8 mouse cellular contexts compared by ENCODE assay signal in the genomic region with DNA sequence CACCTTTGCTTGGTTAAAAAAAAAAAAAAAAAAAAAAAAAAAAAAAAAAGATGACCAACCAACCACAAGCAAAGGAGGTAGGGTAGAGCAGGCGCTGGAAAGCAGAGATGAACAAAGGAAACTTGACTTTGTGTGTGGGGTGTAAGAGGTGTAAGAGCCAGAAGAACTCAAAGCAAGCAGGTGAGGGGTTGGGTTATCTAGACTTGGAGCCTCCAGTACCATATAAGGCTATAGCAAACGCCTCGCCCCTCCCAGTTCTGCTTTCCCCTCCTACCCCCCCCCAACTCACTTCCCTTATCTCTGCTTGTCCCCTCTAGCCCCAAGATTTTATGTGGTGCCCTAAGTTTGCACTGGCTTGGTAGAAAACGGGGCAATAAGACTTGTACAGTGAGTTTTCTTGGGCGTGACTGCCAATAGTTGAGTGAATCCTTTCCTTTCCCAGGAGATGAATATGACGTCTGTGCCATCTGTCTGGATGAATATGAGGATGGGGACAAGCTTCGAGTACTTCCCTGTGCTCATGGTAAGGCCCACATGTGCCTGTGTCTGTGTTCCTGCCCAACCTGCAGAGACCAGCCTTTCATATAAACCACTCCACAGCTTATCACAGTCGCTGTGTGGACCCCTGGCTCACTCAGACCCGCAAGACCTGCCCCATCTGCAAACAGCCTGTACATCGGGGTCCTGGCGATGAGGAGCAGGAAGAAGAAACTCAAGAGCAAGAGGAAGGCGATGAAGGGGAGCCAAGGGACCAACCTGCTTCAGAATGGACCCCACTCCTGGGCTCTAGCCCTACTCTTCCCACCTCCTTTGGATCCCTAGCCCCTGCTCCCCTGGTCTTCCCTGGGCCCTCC. TPM values are rescaled to one million over a fixed set of nuclear protein-coding genes. Genes with fewer than 3 reads are reported as not detected.
DNase-seq lines count a peak whose midpoint lies in the region; ATAC-seq and TF ChIP-seq lines count a peak whose summit lies in the region.

No protein-coding gene starts in this region.

- ATAC-seq in kidney, embryonic 14.5 days (ENCODE audit: low FRiP score, low TSS enrichment) = no peak
- no peak for ATAC-seq in heart, embryonic 14.5 days (ENCODE audit: insufficient number of reproducible peaks, insufficient read depth, low FRiP score, low read depth)

- H3K4me3 ChIP-seq in kidney, embryonic 14.5 days (ENCODE audit: low read length) = peak overlapping the region; percentile 10; the same call in 1 of the 2 replicates
- peak overlapping the region; percentile 30 for H3K4me3 ChIP-seq in E14TG2a.4 (replicated peaks; ENCODE audit: low read length)
- H3K4me3 ChIP-seq in heart, embryonic 14.5 days (ENCODE audit: control insufficient read depth in 1 of 2, insufficient read depth in 1 of 2, low read depth in 1 of 2, low read length in 2 of 2) = no peak overlapping the region
- peak overlapping the region; percentile 94 for H3K4me3 ChIP-seq in myocyte

- H3K9ac ChIP-seq in kidney, embryonic 14.5 days (ENCODE audit: low read depth, low read length) = peak overlapping the region; percentile 23; the same call in 1 of the 2 replicates
- H3K9ac ChIP-seq in heart, embryonic 14.5 days (ENCODE audit: low read length) = peak overlapping the region; percentile 21; the same call in 1 of the 2 replicates

- H3K27ac ChIP-seq in kidney, embryonic 14.5 days (ENCODE audit: low read depth, low read length) = no peak overlapping the region
- H3K27ac ChIP-seq in heart, embryonic 14.5 days (replicated peaks in 1 of 2; ENCODE audit: control insufficient read depth in 1 of 2, insufficient read depth in 1 of 2, low read depth in 2 of 2, low read length in 2 of 2) = peak overlapping the region in 1 of 2 experiments; percentile 12; a peak in 2 of 4 replicates

- DNase-seq in kidney, postnatal 4 days = no peak
- no peak for DNase-seq in left cerebral cortex, postnatal 10 days (ENCODE audit: extremely low spot score in 1 of 2, low spot score in 2 of 2)
- no peak for DNase-seq in gastrocnemius, postnatal 10 days
- DNase-seq in adipocyte (ENCODE audit: low spot score) = no peak

- WGBS in kidney, embryonic 14.5 days = 75% methylated on average over 12 of the region's 12 CpGs
- WGBS in heart, embryonic 14.5 days = 68% methylated on average over 12 of the region's 12 CpGs

- peaks cover 52% of the 10 kb centered on the region for H3K36me3 ChIP-seq in kidney, embryonic 14.5 days (ENCODE audit: control insufficient read depth, insufficient read depth, low read length)
- H3K36me3 ChIP-seq in E14TG2a.4 (ENCODE audit: insufficient read depth, low read length) = peaks cover 62% of the 10 kb centered on the region
- peaks cover 53% of the 10 kb centered on the region for H3K36me3 ChIP-seq in heart, embryonic 14.5 days (ENCODE audit: control insufficient read depth, insufficient read depth, low read length)
- peaks cover 36% of the 10 kb centered on the region for H3K36me3 ChIP-seq in myocyte (ENCODE audit: control insufficient read depth, insufficient read depth)

- intact Hi-C loops in left cerebral cortex, postnatal 10 days (cut with DNase I) = no loop called here

- H3K9me3 ChIP-seq in kidney, embryonic 14.5 days (ENCODE audit: control insufficient read depth, low read length) = no peaks in the 10 kb centered on the region
- peaks cover 50% of the 10 kb centered on the region for H3K9me3 ChIP-seq in E14TG2a.4 (ENCODE audit: low read length)
- no peaks in the 10 kb centered on the region for H3K9me3 ChIP-seq in heart, embryonic 14.5 days (ENCODE audit: control insufficient read depth, low read length)

- no peaks in the 10 kb centered on the region for H3K27me3 ChIP-seq in kidney, embryonic 14.5 days (ENCODE audit: control insufficient read depth, insufficient read depth, low read length)
- no peaks in the 10 kb centered on the region for H3K27me3 ChIP-seq in E14TG2a.4 (ENCODE audit: insufficient read depth, low read length)
- no peaks in the 10 kb centered on the region for H3K27me3 ChIP-seq in heart, embryonic 14.5 days (ENCODE audit: control insufficient read depth, insufficient read depth, low read length)
- no peaks in the 10 kb centered on the region for H3K27me3 ChIP-seq in myocyte (ENCODE audit: control insufficient read depth, insufficient read depth, insufficient read length)

- H3K4me2 ChIP-seq in kidney, embryonic 14.5 days (replicated peaks; ENCODE audit: low read depth, low read length) = peak overlapping the region; percentile 19
- H3K4me2 ChIP-seq in heart, embryonic 14.5 days (ENCODE audit: low read length) = 0 out of 2 replicates have a peak overlapping the region, but pooled peaks have one; percentile 12
- peak overlapping the region; percentile 99 for H3K4me2 ChIP-seq in myocyte (ENCODE audit: low read depth)

- no peak for TF ChIP-seq CTCF in E14TG2a.4 (conservative IDR thresholded peaks at IDR 0.05; ENCODE audit: low read length)

- TF ChIP-seq POLR2A in myocyte (IDR thresholded peaks at IDR 0.05; ENCODE audit: insufficient read length, low read depth) = peak; percentile 28

- H3K4me1 ChIP-seq in kidney, embryonic 14.5 days (ENCODE audit: control insufficient read depth, insufficient read depth, low read length) = peaks cover 44% of the 10 kb centered on the region
- peaks cover 63% of the 10 kb centered on the region for H3K4me1 ChIP-seq in E14TG2a.4 (replicated peaks; ENCODE audit: low read depth, low read length)
- H3K4me1 ChIP-seq in heart, embryonic 14.5 days (ENCODE audit: control insufficient read depth in 2 of 2, insufficient read depth in 2 of 2, low read length in 2 of 2) = peaks cover 16 to 49% of the 10 kb centered on the region in 2 experiments

- H3ac ChIP-seq in myocyte (ENCODE audit: control insufficient read depth, insufficient read length) = no peak overlapping the region

- H3K79me2 ChIP-seq in myocyte (ENCODE audit: control insufficient read depth, insufficient read depth) = peaks cover 59% of the 10 kb centered on the region

TF ChIP-seq in myocyte, 11 proteins besides CTCF, POLR2A, EP300 and RAD21:
- TF ChIP-seq POLR2AphosphoS2 (IDR thresholded peaks at IDR 0.05; ENCODE audit: insufficient read length, low read depth) (peak; percentile 70), SRF (IDR thresholded peaks at IDR 0.05; ENCODE audit: control insufficient read depth, insufficient read length, low read depth) (peak; percentile 70), CEBPB (IDR thresholded peaks at IDR 0.05; ENCODE audit: insufficient read depth, poor library complexity, severe bottlenecking) (no peak), TCF12 (IDR thresholded peaks at IDR 0.05; ENCODE audit: insufficient read depth, poor library complexity, severe bottlenecking) (no peak)

RNA-seq across cellular contexts. Expression of gene Slc25a11, which starts 3.3 kb away (rescaled TPM):
- 153 and 171 TPM in 2 replicates for polyA plus RNA-seq in kidney, embryonic 14.5 days (2014; fragmentation: Nextera tagmentation; extraction: Ambion mirVana)
- polyA plus RNA-seq in heart, embryonic 14.5 days (2014; fragmentation: Nextera tagmentation; extraction: Ambion mirVana) = 290 and 303 TPM in 2 replicates
- polyA plus RNA-seq in myocyte (2012; fragmentation: generic; extraction: Trizol) = 165 TPM
- 100 to 1,000 TPM; 112 to 121 TPM for total RNA-seq in left cerebral cortex, postnatal 10 days (2021)
- 100 to 1,000 TPM; 252 to 283 TPM for total RNA-seq in gastrocnemius, postnatal 10 days (2021)

RNA-seq across cellular contexts. Expression of gene Rnf167, which starts 3.5 kb away (rescaled TPM):
- 83.0 and 109 TPM in 2 replicates for polyA plus RNA-seq in kidney, embryonic 14.5 days (2014; fragmentation: Nextera tagmentation; extraction: Ambion mirVana)
- 73.2 and 75.9 TPM in 2 replicates for polyA plus RNA-seq in heart, embryonic 14.5 days (2014; fragmentation: Nextera tagmentation; extraction: Ambion mirVana)
- 16.7 TPM for polyA plus RNA-seq in myocyte (2012; fragmentation: generic; extraction: Trizol)
- total RNA-seq in left cerebral cortex, postnatal 10 days (2021) = 10 to 100 TPM; 62.2 to 62.7 TPM
- total RNA-seq in gastrocnemius, postnatal 10 days (2021) = 10 to 100 TPM; 41.9 to 43.7 TPM

RNA-seq across cellular contexts. Expression of gene Pfn1, which starts 3.9 kb away (rescaled TPM):
- 1,900 and 2,186 TPM in 2 replicates for polyA plus RNA-seq in kidney, embryonic 14.5 days (2014; fragmentation: Nextera tagmentation; extraction: Ambion mirVana)
- polyA plus RNA-seq in heart, embryonic 14.5 days (2014; fragmentation: Nextera tagmentation; extraction: Ambion mirVana) = 1,353 and 1,384 TPM in 2 replicates
- 2,636 TPM for polyA plus RNA-seq in myocyte (2012; fragmentation: generic; extraction: Trizol)
- total RNA-seq in left cerebral cortex, postnatal 10 days (2021) = 100 to 1,000 TPM; 286 to 295 TPM
- 100 to 1,000 TPM; 465 to 491 TPM for total RNA-seq in gastrocnemius, postnatal 10 days (2021)

RNA-seq across cellular contexts. Expression of gene Eno3, which starts 6.5 kb away (rescaled TPM):
- 22.4 and 26.8 TPM in 2 replicates for polyA plus RNA-seq in kidney, embryonic 14.5 days (2014; fragmentation: Nextera tagmentation; extraction: Ambion mirVana)
- 468 and 495 TPM in 2 replicates for polyA plus RNA-seq in heart, embryonic 14.5 days (2014; fragmentation: Nextera tagmentation; extraction: Ambion mirVana)
- 1,792 TPM for polyA plus RNA-seq in myocyte (2012; fragmentation: generic; extraction: Trizol)
- total RNA-seq in left cerebral cortex, postnatal 10 days (2021) = 10 to 100 TPM in 1 of 2 experiments, 1 to 10 TPM in 1; 9.2 to 10.9 TPM
- total RNA-seq in gastrocnemius, postnatal 10 days (2021) = 1,000 to 10,000 TPM; 5,193 to 5,983 TPM

RNA-seq across cellular contexts. Expression of gene Gp1ba, which starts 11.6 kb away (rescaled TPM):
- polyA plus RNA-seq in kidney, embryonic 14.5 days (2014; fragmentation: Nextera tagmentation; extraction: Ambion mirVana) = 0.29 and 0.35 TPM in 2 replicates
- 0.74 and 1.2 TPM in 2 replicates for polyA plus RNA-seq in heart, embryonic 14.5 days (2014; fragmentation: Nextera tagmentation; extraction: Ambion mirVana)
- polyA plus RNA-seq in myocyte (2012; fragmentation: generic; extraction: Trizol) = 0.22 TPM
- not detected for total RNA-seq in left cerebral cortex, postnatal 10 days (2021)
- under 1 TPM; 0.12 to 0.29 TPM for total RNA-seq in gastrocnemius, postnatal 10 days (2021)

Comparison
In these comparisons a context has a peak if more than half of its experiments do, and no peak if none do; other contexts are left out.
1. H3K4me2 ChIP-seq: peak in every context shown above with its lines; median percentile 99 in myocyte; 19 in kidney, embryonic 14.5 days; 12 in heart, embryonic 14.5 days.
2. H3K4me3 ChIP-seq: peak in kidney, embryonic 14.5 days (single experiment), E14TG2a.4 (single experiment) and myocyte (single experiment); none in heart, embryonic 14.5 days (0 of 2).